Mouse (Mus musculus) midbrain, postnatal 0 days (tissue): ENCODE data around the gene Lca5. TPM values are rescaled to one million over a fixed set of nuclear protein-coding genes. Genes with fewer than 3 reads are reported as not detected.

Source experiments
- ATAC-seq: fragments of 200-750 bp; cut with Nextera tagmentation; 2 replicates; pipeline ENCODE4 v1.8.0; 2017; ENCODE audit warnings: moderate number of reproducible peaks, mild to moderate bottlenecking, moderate TSS enrichment, moderate library complexity; ENCODE audit not compliant: low FRiP score
- DNase-seq: peaks from one replicate; pipeline ENCODE4 v3.0.0-alpha.2; 2015; ENCODE audit warnings: low spot score
- H3K27ac ChIP-seq: fragments of 300-500 bp; sonication (generic); 2 replicates; pipeline ENCODE4 v1.5.1; 2014; ENCODE audit warnings: low read depth, mild to moderate bottlenecking, low read length, mixed read lengths
- H3K27me3 ChIP-seq: fragments of 300-500 bp; sonication (generic); 2 replicates; pipeline ENCODE4 v1.6.1; 2014; ENCODE audit warnings: low read length, control low read depth, mixed read lengths; ENCODE audit not compliant: insufficient read depth
- H3K36me3 ChIP-seq: fragments of 300-500 bp; sonication (generic); 2 replicates; pipeline ENCODE4 v1.6.1; 2014; ENCODE audit warnings: low read length, control low read depth, mixed read lengths; ENCODE audit not compliant: insufficient read depth
- H3K4me1 ChIP-seq: fragments of 300-500 bp; sonication (generic); 2 replicates; pipeline ENCODE4 v1.6.1; 2014; ENCODE audit warnings: mild to moderate bottlenecking, control low read depth, antibody characterized with exemption, low read length, mixed read lengths; ENCODE audit not compliant: insufficient read depth
- H3K4me2 ChIP-seq: fragments of 300-500 bp; sonication (generic); 2 replicates; pipeline ENCODE4 v1.6.1; 2014; ENCODE audit warnings: low read depth, mild to moderate bottlenecking, low read length, mixed read lengths; ENCODE audit not compliant: poor library complexity, severe bottlenecking
- H3K4me3 ChIP-seq: fragments of 300-500 bp; sonication (generic); 2 replicates; pipeline ENCODE4 v1.5.1; 2014; ENCODE audit warnings: low read depth, mild to moderate bottlenecking, low read length, moderate library complexity
- H3K9ac ChIP-seq: fragments of 300-500 bp; sonication (generic); replicated peaks from 2 replicates; pipeline ENCODE4 v1.6.1; 2014; ENCODE audit warnings: mild to moderate bottlenecking, low read length, moderate library complexity, mixed read lengths; ENCODE audit not compliant: poor library complexity, severe bottlenecking
- H3K9me3 ChIP-seq: fragments of 300-500 bp; sonication (generic); 2 replicates; pipeline ENCODE4 v1.6.1; 2016; ENCODE audit warnings: low read length, control low read depth
- CTCF ChIP-seq: IDR thresholded peaks from 2 replicates; pipeline ENCODE4 v1.5.1; 2016; ENCODE audit warnings: antibody characterized with exemption, mild to moderate bottlenecking
- WGBS: fragments of 180-500 bp; shearing (Covaris S2); extraction: QIAGEN DNeasy Blood & Tissue Kit; methylation state at CpG from one replicate; pipeline ENCODE4 v1.1.7; 2014; 5-methylcytosine and 5-hydroxymethylcytosine counted together
- polyA plus RNA-seq: library from polyadenylated mRNA; unstranded; fragments of >200 nt; fragmentation: Nextera tagmentation; extraction: Ambion mirVana; gene quantifications from 2 replicates; pipeline ENCODE4 v1.2.1, GENCODE M21; 2015
- total RNA-seq: library from RNA; depleted of rRNA; stranded (reverse); fragments of >200 nt; gene quantifications from 2 replicates; pipeline ENCODE4 v1.2.3, GENCODE M21; 2014

The Lca5 gene
- total and polyA plus RNA-seq, 2 experiments from 2014 or later = 14.5 to 28.6 TPM

DNA sequence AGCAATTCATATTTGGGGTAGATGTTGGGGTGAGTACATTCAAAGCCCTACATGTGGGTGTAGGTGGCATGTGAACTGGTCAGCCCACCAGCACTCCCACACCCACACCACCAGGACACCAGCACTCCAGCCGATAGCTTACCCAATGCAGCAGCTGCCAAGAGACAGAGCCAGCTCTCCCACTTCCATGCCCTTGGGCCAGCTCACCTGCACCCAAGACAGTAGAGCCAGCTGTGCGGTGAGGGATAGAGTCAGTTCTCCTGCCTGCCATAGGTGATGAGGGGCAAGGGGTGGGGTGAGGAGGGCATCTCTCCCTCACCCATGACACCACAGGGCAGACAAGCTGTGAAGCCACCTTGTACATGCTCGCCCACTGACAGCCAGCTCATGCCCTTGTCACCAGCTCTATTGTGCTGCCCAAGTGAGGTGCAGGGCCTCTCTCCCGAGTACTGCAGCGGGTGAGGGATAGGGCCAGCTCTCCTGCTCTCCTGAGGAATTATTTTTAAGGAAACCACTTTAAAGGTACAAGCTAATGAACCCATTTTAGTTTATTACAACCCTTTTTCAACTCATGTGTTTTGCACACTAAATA, 54.6 kb downstream of the Lca5 start:
- WGBS = 80% methylated on average over 5 of the region's 5 CpGs
- H3K9me3 ChIP-seq = no peaks in the 10 kb centered on the region
- ATAC-seq (no peak; the same call in 1 of the 2 replicates), DNase-seq (no peak)
- no peak overlapping the region for H3K9ac ChIP-seq
- H3K27me3 ChIP-seq = no peaks in the 10 kb centered on the region
- no peaks in the 10 kb centered on the region for H3K36me3 ChIP-seq
- no peak overlapping the region for H3K4me2 ChIP-seq
- no peaks in the 10 kb centered on the region; the same call in 1 of the 2 replicates for H3K4me1 ChIP-seq
- no peak overlapping the region for H3K4me3 ChIP-seq
- no peak for TF ChIP-seq CTCF
- H3K27ac ChIP-seq = peak overlapping the region; percentile 55; the same call in 1 of the 2 replicates

GRCm38 (mm10) chr9:83385301-83385700, 55.6 kb downstream of the Lca5 start:
- no peak overlapping the region for H3K27ac ChIP-seq
- no peaks in the 10 kb centered on the region for H3K27me3 ChIP-seq
- H3K4me1 ChIP-seq = no peaks in the 10 kb centered on the region; the same call in 1 of the 2 replicates
- no peaks in the 10 kb centered on the region for H3K36me3 ChIP-seq
- ATAC-seq (no peak), DNase-seq (no peak)
- no peak for TF ChIP-seq CTCF
- no peaks in the 10 kb centered on the region for H3K9me3 ChIP-seq
- no peak overlapping the region for H3K9ac ChIP-seq
- WGBS = 68% methylated on average over 6 of the region's 6 CpGs
- no peak overlapping the region for H3K4me3 ChIP-seq
- H3K4me2 ChIP-seq = no peak overlapping the region

DNA sequence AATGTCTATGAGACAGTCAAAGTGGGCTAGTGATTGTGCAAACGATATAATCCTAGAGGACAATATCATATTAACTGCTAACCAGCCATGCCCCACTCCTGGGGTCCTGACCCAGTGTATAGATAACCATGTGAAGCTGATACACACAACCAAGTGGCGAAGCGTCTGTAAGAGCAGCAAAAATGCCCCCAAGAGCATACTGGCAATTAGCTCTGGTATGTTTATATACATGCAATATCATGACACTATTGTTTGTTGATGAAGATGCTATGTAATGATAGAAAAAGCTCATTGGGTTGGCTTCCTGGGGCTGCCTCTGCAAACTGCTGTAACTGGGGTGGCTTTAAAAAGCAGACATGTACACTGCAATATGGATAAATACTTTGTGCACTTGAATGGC, 57.7 kb downstream of the Lca5 start:
- WGBS = 82% methylated on average over 3 of the region's 3 CpGs
- H3K4me1 ChIP-seq = no peaks in the 10 kb centered on the region; the same call in 1 of the 2 replicates
- H3K27ac ChIP-seq = no peak overlapping the region
- no peaks in the 10 kb centered on the region for H3K27me3 ChIP-seq
- ATAC-seq (no peak), DNase-seq (no peak)
- H3K4me2 ChIP-seq = no peak overlapping the region
- TF ChIP-seq CTCF = no peak
- no peak overlapping the region for H3K9ac ChIP-seq
- H3K4me3 ChIP-seq = no peak overlapping the region
- no peaks in the 10 kb centered on the region for H3K9me3 ChIP-seq
- no peaks in the 10 kb centered on the region for H3K36me3 ChIP-seq

- WGBS = 50% methylated on average over 3 of the region's 3 CpGs
- DNase-seq = peak; percentile 17
- peak; percentile 67 for TF ChIP-seq CTCF
Observed at GRCm38 (mm10) chr9:83382775-83383174, 58.2 kb downstream of the Lca5 start.

DNA sequence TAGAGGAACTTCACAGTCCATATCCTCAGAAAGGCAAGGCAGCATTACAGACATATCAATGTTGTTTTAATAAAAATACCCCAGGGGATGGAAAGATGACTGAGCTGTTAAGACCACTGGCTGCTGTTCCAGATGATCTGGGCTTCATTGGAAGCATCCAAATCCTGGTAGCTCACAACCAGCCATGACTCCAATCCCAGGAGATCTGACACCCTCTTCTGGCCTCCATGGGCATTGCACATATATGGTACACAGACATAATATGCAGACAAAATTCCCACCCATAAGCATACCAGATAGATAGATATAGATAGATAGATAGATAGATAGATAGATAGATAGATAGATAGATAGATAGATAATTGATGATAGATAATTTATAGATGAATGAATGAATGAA, 59.6 kb downstream of the Lca5 start:
- H3K4me3 ChIP-seq = no peak overlapping the region
- H3K27ac ChIP-seq = no peak overlapping the region
- TF ChIP-seq CTCF = peak; percentile 62
- H3K27me3 ChIP-seq = no peaks in the 10 kb centered on the region
- H3K9ac ChIP-seq = no peak overlapping the region
- DNase-seq = peak; percentile 50
- ATAC-seq = no peak
- H3K36me3 ChIP-seq = no peaks in the 10 kb centered on the region
- no peaks in the 10 kb centered on the region for H3K9me3 ChIP-seq
- no peak overlapping the region for H3K4me2 ChIP-seq
- H3K4me1 ChIP-seq = no peaks in the 10 kb centered on the region; the same call in 1 of the 2 replicates

More at GRCm38 (mm10) chr9:83382775-83383174, 58.2 kb downstream of the Lca5 start:
- no peak overlapping the region for H3K9ac ChIP-seq
- no peak overlapping the region for H3K27ac ChIP-seq
- no peaks in the 10 kb centered on the region; the same call in 1 of the 2 replicates for H3K4me1 ChIP-seq
- H3K9me3 ChIP-seq = no peaks in the 10 kb centered on the region
- no peak overlapping the region for H3K4me2 ChIP-seq
- no peaks in the 10 kb centered on the region for H3K36me3 ChIP-seq
- ATAC-seq = no peak
- no peak overlapping the region for H3K4me3 ChIP-seq
- no peaks in the 10 kb centered on the region for H3K27me3 ChIP-seq

DNA sequence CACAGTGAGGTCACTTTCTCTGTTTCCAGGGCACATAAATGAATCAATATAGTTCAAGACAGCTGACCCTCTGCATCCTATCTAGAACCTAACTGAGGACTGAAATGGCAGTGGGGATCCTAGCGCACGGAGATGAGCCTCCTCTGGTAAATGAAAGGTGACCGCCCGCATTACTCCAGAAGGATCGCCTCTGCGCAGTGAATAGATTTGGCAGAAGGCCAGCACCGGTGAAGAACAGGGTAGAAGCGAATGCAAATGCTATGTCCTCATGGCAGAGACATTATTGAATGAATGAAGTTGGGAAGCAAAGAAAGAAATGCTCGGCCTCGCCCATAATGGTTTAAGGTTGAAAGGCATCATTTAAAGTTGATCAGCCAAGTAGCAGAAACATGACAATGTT, 61.3 kb downstream of the Lca5 start:
- H3K9me3 ChIP-seq = no peaks in the 10 kb centered on the region
- no peaks in the 10 kb centered on the region for H3K36me3 ChIP-seq
- ATAC-seq (no peak), DNase-seq (no peak)
- TF ChIP-seq CTCF = no peak
- H3K27ac ChIP-seq = no peak overlapping the region
- H3K9ac ChIP-seq = no peak overlapping the region
- WGBS = 66% methylated on average over 10 of the region's 10 CpGs
- no peak overlapping the region for H3K4me2 ChIP-seq
- H3K27me3 ChIP-seq = no peaks in the 10 kb centered on the region
- no peak overlapping the region for H3K4me3 ChIP-seq
- H3K4me1 ChIP-seq = no peaks in the 10 kb centered on the region; the same call in 1 of the 2 replicates
